Mouse (Mus musculus): Measurements from ENCODE around the gene Ms4a15.

Ms4a15 gene

GRCm38 (mm10) chr19:10993150-10993549 is at the start of gene Ms4a15:
TSS of gene Ms4a15 (minus strand) at chr19:10993250.
- CTCF ChIA-PET = interaction anchor here (0.6 kb wide), 1 partner anchor 25 kb away, joined by 3 read pairs; no protein-coding TSS in a partner anchor

GRCm38 (mm10) chr19:11037570-11037969 is 44.5 kb upstream of the Ms4a15 start:
- CTCF ChIA-PET = no interaction called here

- CTCF ChIA-PET = no interaction called here
These were observed 29.3 kb upstream of the Ms4a15 start for GRCm38 (mm10) chr19:11022382-11022781.

GRCm38 (mm10) chr19:11017891-11018290 is 24.8 kb upstream of the Ms4a15 start, which contains the start of gene Ms4a18:
TSS of gene Ms4a18 (minus strand) at chr19:11018031.
- CTCF ChIA-PET = no interaction called here

GRCm38 (mm10) chr19:11017251-11017650 is 24.2 kb upstream of the Ms4a15 start:
- CTCF ChIA-PET = no interaction called here

GRCm38 (mm10) chr19:11015998-11016397 is 22.9 kb upstream of the Ms4a15 start:
- CTCF ChIA-PET = interaction anchor here (0.5 kb wide), 1 partner anchor 65 kb away, joined by 3 read pairs; no protein-coding TSS in a partner anchor

GRCm38 (mm10) chr19:11015468-11015867 is 22.4 kb upstream of the Ms4a15 start:
- CTCF ChIA-PET = interaction anchor here (0.5 kb wide), 1 partner anchor 64 kb away, joined by 3 read pairs; no protein-coding TSS in a partner anchor

GRCm38 (mm10) chr19:10991911-10992310 is 1.1 kb downstream of the Ms4a15 start:
- CTCF ChIA-PET = no interaction called here

GRCm38 (mm10) chr19:10990751-10991150 is 2.3 kb downstream of the Ms4a15 start:
- CTCF ChIA-PET = interaction anchor here (0.6 kb wide), 1 partner anchor 505 kb away, joined by 9 read pairs; no protein-coding TSS in a partner anchor

- CTCF ChIA-PET = interaction anchor here (0.7 kb wide), 1 partner anchor 21 kb away, joined by 6 read pairs; no protein-coding TSS in a partner anchor
These were observed 4.5 kb downstream of the Ms4a15 start for GRCm38 (mm10) chr19:10988563-10988962.

GRCm38 (mm10) chr19:10985889-10986288 is 7.2 kb downstream of the Ms4a15 start:
- CTCF ChIA-PET = no interaction called here

- CTCF ChIA-PET = no interaction called here
These were observed 8.5 kb downstream of the Ms4a15 start for GRCm38 (mm10) chr19:10984551-10984950.

- CTCF ChIA-PET = no interaction called here
These were observed 9.9 kb downstream of the Ms4a15 start for GRCm38 (mm10) chr19:10983146-10983545.

- CTCF ChIA-PET = interaction anchor here (0.6 to 1.0 kb wide), 2 partner anchors 302 to 984 kb away, joined by 3 to 8 read pairs; no protein-coding TSS in a partner anchor
These were observed 12.8 kb downstream of the Ms4a15 start for GRCm38 (mm10) chr19:10980210-10980609.

GRCm38 (mm10) chr19:10979184-10980168 is 13.6 kb downstream of the Ms4a15 start:
- CTCF ChIA-PET = interaction anchor here (0.5 to 1.0 kb wide), 5 partner anchors 70 to 985 kb away, joined by 3 to 8 read pairs (median 3); no protein-coding TSS in a partner anchor

- CTCF ChIA-PET = no interaction called here
These were observed 16.7 kb downstream of the Ms4a15 start for GRCm38 (mm10) chr19:10976318-10976717.

- CTCF ChIA-PET = no interaction called here
These were observed 17.9 kb downstream of the Ms4a15 start for GRCm38 (mm10) chr19:10975187-10975586.

GRCm38 (mm10) chr19:10974238-10974865 is 18.7 kb downstream of the Ms4a15 start, which contains the start of gene Ms4a10:
TSS of gene Ms4a10 (minus strand) at chr19:10974670.
- CTCF ChIA-PET = no interaction called here

GRCm38 (mm10) chr19:10973187-10973586 is 19.9 kb downstream of the Ms4a15 start:
- CTCF ChIA-PET = no interaction called here

- CTCF ChIA-PET = no interaction called here
These were observed 20.4 kb downstream of the Ms4a15 start for GRCm38 (mm10) chr19:10972660-10973059.

- CTCF ChIA-PET = no interaction called here
These were observed 22.6 kb downstream of the Ms4a15 start for GRCm38 (mm10) chr19:10970457-10970856.

- CTCF ChIA-PET = interaction anchor here (0.6 kb wide), 1 partner anchor 25 kb away, joined by 3 read pairs; the partner anchor contains the start of gene Ms4a15
These were observed 24.5 kb downstream of the Ms4a15 start for GRCm38 (mm10) chr19:10968578-10968977.
